Mouse (Mus musculus) A20 (cell line): Measurements from ENCODE around the gene C1d.
"Not testable (repeated sequence)": the region's sequence is repeated elsewhere in the genome, so short reads cannot be mapped to it uniquely, and the experiment has no call there.

Source experiments
- DNase-seq: peaks from one replicate; pipeline ENCODE4 v3.0.0-alpha.2; 2011; ENCODE audit warnings: low read depth, low spot score

C1d gene

DNA sequence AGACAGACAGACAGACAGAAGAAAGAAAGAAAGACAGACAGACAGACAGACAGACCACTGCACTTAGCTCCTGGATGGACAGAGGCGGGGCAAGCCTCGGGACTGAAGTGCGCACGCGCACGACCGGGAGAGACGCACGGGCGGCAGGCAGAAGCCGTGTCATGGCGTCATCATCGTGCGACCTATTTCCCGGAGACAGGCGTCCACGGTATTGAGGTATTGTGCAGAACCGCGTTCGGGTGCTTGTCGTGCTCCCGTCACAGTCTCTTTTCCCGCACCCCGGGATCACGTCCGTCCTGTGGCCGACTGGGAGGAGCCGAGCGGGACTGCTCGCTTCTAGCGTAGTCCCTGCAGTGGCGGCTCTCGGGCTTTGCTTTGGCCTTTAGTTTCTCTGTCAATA is at the start of gene C1d:
Gene C1d (plus strand): TSS at position 137 of the 400 bp plus-strand sequence.
- peak; percentile 95 for DNase-seq

DNA sequence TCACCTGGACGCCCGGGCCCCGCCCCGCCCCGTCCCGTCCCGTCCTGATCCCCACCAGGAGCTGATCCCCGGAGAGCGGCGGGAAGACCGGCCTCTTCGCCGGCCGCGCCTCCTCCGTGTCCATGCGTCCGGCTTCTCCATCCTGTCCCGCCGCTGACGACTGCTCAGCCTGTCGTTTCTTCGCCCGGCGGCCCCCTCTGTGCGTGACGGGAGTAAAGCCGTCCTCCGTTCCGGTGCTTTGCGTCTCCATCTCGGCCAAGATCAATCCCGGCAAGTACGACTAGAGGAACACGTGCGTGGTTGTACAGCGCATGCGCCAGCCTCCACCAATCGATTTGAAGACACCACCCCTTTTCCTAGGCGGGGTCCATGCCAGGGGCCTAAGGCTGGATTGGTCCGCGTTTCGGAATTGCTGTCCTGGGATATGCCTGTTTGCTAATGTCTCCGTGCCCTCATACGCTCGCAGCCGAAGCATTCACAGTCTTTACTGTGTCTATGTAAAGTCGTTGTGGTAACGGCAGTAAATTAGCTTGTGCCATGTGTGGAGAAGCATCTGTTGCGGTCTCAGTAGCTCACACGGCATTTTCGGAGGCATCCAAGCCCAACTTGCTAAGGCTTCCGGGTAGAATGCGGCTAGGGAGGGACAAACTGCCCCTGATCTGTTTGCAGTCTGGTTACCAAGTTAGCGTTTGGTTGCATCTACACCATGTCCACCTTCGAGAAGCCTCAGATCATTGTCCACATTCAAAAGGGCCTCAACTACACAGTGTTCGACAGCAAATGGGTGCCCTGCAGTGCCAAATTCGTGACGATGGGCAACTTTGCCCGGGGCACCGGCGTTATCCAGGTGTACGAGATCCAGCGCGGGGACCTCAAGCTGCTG is 45.9 kb upstream of the C1d start, which contains the start of gene Pno1:
Gene Pno1 (minus strand): TSS at position 311 of the 883 bp plus-strand sequence.
- DNase-seq, result peak; percentile 98

DNA sequence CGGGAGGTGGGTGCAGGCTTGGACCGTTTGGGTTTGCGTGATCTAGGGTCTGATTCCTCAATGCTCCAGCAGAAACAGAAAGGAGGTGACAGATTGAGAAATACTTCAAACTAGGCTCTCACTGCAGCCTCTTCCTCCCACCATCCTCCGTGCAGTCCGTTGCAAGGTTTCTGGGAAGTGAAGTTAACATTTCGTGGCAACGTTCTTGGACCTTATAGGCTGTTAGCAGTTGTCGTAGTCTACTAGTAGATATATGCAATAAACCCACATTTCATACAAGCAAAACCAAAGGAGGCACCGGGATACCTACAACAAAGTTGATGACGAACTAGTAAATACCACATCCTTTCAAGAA is 45.3 kb upstream of the C1d start:
- no peak for DNase-seq

DNA sequence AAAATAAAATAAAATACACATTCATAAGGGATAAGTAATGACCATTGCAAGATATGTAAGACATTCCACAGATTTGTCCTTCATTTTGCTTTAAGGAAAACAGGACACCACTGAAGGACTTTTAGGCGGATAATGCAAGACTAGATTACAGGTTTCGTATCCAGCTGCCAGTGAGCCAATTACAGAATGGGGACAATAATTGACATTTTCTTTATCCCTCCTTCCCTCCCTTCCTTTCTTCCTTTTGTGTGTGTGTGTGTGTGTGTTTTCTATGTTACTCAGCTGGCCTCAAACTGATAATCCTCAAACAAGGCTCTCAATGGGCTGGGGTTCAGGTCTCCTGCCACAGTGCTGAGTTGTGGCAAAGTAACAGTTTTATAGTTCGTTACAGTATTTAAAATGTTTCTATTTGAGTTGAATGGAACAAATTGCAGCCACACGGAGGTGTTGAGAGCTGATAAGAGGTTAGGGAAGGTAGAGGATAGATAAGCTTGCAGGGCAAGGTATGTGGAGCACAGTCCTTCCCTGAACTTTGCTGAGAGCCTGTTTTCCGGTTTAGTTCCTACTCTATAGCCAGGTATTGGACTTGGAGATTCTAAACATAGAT is 44.4 kb upstream of the C1d start:
- no peak for DNase-seq

DNA sequence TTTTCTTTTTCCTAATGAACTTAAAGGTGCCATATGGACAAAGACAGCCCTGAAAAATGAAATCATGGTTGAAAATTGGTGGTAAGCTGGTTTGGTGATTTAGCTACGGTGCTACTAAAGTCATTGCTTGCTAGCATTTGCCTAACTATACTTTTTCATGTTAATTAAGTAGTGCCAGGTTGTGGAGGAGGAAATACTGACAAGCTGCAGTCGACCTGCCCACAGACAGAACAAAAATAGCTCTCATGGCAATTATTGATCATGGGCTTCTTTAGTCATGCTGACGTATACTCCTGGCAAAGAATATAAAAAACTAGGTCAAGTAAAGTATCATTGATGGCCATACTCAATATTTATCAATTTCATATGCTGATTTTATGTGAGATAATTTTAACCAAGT is 41.9 kb upstream of the C1d start:
- DNase-seq, result no peak

DNA sequence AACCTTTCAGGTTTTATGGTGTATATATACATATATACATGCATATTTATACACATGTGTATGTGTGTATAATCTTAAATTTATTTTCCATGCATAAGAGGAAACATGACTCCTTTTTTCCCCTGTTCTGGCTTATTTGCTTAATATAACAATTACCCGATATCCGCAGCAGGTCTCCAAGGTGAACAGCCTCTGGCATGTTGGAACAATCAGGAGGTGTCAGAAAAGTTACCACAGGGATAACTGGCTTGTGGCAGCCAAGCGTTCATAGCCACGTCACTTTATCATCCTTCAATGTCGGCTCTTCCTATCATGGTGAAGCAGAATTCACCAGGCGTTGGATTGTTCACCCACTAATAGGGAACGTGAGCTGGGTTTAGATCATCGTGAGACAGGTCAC is 36.3 kb upstream of the C1d start:
- DNase-seq, result no peak

DNA sequence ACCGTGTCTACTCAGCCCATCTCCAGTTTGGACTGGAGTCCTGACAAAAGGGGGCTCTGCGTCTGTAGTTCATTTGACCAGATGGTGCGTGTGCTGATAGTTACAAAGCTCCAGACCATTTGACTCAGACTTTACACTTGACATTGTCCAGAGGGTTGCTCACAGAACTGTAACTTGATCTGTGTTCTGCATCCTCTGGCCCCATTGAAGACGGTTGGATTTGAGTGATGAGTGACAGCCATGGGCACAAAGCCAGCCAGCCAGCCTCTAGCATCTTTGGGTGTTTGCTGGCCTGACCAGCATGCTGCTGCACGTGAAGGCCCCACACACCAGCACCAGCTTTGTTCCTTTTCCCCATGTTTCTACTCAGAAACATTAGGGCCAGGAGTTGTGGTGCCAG is 24.6 kb upstream of the C1d start:
- no peak for DNase-seq

DNA sequence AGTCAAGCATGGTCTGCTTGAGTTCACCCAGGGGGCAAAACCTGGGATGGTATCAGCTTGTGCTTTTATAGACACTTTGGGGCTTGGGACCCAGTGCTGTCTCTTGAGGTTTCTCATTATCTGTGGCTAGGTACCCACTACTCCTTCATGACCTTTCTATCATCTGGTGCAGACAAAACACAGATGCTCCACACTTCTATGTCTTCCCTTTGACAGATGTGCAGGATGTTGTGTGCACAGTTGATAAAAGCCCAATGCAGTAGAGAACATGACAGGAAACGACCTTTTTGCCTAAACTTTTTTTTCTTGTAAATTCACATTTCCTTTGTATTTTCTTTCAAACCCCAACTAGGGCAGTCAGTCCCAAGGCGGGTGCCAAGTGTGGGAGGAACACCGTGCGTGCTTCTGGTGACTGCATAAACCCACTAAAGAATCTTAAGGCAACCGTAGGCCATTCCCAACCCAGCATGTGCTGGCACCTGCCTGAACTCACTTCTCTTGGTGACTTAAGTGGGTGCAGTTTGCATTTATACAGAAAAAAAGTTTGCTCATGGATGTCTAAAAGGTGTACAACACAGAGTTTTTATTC is 20.8 kb upstream of the C1d start:
- no peak for DNase-seq

DNA sequence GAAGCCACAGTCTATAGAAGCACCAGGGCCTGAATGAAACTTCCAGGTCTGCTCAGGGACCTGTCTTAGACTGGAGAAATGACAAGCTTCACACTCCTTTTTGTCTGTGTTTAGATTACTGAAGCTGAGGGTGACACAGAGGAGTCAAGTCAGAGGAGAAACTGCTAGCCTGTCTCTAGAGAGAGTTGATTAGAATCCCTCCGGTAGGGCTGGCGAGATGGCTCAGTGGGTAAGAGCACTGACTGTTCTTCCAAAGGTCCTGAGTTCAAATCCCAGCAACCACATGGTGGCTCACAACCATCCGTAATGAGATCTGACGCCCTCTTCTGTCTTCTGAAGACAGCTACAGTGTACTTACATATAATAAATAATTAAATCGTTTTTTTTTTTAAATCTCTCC is 18.8 kb upstream of the C1d start:
- not testable (repeated sequence) for DNase-seq

DNA sequence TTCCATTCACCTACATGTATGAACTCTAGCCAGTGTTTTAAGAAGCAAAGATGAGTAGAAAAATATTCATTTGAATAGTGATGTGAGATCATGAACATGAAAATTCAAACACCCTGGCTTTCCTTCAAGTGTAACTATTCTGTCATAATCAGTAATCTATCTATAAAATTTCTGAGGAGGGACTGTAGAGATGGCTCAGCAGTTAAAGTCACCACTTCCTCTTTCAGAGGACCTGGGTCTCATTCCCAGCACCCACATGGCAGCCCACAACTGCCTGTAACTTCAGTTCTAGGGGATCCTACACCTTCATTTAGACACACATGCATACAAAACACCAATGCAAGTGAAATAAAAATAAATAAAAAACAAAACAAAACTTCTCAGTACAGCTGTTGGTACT is 8.7 kb upstream of the C1d start:
- no peak for DNase-seq

DNA sequence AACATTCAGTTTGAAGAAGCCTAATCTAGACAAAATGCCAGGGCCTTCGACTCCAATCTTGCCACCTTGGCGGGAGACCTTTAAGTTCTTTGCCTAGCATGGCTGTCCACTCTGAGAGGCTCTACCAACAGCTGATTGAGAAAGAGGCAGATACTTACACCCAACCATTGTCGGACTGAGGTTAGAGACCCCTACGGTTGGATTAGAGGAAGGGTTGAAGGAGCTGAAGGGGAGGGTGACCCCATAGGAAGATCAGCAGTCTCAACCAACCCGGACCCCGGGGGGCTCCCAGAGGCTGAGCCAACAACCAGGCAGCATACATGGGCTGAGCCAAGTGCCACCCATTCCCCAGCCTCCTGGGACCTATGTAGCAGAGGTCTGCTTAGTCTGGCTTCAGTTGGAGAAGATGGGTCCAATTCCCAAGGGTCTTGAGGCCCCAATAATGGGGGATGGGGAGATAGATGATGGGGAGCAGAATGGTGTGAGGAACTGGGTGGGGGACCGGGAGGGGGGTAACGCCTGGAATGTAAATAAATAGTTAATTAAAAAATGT is 490 bp upstream of the C1d start:
- DNase-seq, result no peak

DNA sequence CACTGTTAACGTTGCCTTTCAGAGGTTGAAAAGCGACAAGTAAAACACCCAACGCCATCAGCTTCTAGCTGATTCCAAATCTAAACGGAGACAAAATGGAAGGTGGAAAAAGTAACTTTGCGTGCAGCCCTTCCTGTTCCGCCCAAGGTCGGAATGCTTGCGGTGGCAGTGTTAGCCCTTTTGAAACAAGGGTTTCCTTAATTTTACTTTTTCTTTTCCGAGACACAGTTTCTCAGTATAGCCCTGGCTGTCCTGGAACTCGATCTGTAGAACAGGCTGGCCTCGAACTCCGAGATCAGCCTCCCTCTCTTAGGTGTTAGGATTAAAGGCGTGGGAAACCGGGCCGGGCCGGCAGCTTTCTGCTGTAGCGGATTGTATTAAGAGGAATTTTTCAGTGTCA is 482 bp downstream of the C1d start:
- no peak for DNase-seq

DNA sequence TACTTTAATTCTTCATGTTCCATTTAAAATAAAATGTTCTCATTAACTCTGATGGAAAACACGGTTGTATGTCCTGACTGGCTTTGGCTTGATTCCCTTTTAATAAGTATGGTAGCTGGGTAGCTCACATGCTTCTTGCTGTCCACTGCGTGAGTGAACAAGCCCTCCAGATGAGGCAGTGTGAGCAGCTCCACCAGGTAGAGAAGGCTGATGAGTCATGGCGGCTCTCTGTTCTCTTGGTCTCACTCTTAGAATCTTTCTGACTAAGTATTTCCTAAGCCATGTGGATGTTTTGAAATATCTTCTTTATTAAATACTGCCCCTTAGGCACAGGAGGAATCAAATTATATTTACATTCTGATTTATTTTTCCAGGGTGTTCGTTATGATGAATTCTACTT is 9.8 kb downstream of the C1d start:
- no peak for DNase-seq

DNA sequence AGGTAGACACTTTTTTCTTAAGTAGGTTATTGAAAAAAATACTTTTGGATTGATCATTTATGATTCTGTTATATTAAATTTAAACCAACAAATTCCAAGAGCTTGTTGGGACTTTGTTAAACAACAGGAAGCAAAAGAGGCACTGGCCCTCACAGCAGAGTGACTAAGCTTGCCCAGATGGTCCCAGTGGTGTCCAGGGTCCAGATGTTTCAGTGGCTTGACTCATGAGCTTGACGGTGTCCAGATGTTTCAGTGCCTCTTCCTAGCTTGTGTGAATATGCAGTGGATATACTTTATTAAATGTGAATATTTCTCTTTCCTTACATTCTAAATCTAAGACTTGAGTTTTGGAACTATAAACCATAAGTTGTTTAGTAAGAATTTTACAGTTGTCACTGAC is 11.4 kb downstream of the C1d start:
- no peak for DNase-seq

DNA sequence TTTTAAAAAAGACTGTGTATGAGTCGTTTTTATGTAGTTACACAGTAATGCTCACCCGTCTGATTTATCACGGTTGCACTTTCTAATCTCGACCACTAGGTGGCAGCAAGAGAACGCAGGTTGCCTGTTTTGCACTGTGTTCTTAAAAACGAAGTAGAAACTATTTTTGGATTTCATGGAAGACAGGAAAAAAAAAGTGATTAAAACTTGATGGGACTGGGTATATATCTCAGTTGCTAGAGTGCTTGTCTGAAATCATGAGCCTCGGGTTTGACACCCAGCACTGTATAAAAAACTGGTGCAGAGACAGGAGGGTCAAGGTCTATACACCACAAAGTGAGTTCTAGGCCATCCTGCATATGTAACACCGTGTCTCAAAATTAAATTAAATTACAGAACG is 22.6 kb downstream of the C1d start:
- DNase-seq, result peak; percentile 69

DNA sequence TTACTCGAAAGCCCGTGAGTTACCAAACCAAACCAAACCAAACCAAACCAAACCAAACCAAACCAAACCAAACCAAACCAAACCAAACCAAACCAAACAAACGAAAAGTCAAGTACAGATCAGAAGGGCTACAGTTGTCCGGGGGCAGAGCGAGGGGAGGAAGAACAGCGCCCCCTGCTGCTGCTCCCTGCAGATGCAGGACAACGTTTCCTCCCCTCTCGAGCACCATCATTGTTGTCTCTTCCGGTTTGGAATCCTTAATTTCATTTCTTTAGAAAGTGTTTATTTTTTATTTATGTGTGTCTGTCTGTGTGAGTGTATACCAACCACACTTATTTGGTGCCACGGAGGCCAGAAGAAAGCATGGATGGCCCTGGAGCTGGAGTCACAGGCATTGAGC is 26.7 kb downstream of the C1d start:
- peak; percentile 60 for DNase-seq

DNA sequence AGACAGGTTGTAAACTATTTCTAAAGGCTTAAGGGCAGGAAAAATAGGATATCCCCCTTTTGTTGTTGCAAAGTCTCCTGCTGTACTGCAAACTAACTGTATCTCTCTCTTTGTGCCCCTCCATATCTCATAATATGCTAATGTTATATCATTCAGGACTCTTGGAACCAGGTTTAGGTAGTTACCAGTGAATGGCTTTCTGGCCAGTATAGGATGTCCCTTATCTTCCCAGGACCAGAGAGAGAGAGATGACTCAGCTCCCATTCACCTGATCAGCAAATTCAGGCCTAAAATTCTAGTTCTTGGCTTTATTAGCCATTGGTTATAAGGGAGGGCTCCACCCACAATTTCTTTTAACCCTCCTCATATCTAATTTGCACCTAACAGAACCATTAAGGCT is 31.5 kb downstream of the C1d start:
- DNase-seq, result no peak

DNA sequence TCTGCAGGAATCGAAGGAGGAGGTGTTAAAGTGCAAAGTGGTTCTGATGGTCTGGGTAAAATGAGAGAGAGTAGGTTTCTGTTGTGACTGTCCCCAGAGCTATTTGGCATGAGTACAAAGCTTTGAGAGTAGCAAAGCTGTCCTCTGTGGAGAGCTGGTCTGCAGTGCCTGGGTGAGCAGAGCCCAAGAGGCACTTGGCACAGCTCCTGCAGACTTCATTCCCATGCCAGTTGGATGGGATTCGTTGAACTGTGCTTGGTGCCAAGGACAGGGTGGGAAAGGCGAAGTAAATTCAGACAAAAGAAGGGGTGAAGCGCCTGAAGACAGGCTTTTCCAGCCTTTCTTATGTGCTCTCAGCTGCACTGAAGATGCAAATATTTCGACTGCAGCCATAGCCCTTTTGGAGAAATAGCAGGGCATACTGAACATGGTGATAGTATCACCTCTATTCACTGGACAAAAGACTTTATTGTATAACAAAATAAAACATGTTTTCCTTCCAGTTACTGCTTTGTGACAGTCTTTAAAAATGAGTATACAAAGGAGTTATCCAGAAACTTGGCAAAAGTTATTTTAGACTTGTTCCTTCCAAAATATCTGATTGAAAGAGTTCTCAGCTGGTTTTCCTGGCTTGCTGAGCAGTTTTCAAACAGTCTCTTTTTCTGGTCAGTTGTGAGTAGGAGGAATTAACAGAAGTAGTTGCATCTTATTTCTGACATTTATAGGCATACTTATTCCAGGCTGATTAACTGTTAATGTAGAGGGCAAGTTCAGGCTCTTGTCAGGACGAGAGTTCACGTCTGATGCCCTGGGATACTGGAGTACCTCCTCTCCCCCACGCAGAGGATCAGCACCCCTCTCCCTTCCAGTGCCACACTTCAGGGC is 48.9 kb downstream of the C1d start:
- DNase-seq, result no peak

DNA sequence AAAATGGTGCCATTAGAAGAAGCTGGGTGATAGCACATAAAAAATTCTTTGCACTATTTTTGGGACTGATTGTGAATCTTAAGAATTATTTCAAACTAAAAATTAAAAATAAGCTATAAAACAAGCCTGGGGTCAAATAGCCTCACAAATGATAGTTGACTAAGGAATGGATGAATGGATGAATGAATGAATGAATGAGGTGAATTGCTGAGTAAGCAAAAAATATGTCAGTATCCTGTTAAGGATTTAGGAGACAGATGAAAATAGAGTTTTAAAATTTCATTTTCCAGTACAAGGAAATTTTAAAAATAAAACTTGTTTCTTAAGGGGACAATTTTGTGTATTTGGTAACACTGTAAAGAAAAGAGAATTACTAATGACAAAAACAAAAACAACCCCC is 50.1 kb downstream of the C1d start:
- DNase-seq, result no peak
